Mouse (Mus musculus): ENCODE measurements around the gene Ftl1-ps1. TPM values are rescaled to one million over a fixed set of nuclear protein-coding genes. Genes with fewer than 3 reads are reported as not detected.

The Ftl1-ps1 gene
- 118 and 147 TPM in 2 replicates for polyA plus RNA-seq (2012; rRNA removed)

- no peak for DNase-seq (ENCODE audit: low spot score)
These were observed at the start of gene Ftl1-ps1 for GRCm38 (mm10) chr13:74399298-74399839. Gene Ftl1-ps1, plus strand, starts transcription at chr13:74399694.

- DNase-seq (ENCODE audit: low spot score) = no peak
These were observed 49.0 kb upstream of the Ftl1-ps1 start for GRCm38 (mm10) chr13:74350435-74350906.

DNA sequence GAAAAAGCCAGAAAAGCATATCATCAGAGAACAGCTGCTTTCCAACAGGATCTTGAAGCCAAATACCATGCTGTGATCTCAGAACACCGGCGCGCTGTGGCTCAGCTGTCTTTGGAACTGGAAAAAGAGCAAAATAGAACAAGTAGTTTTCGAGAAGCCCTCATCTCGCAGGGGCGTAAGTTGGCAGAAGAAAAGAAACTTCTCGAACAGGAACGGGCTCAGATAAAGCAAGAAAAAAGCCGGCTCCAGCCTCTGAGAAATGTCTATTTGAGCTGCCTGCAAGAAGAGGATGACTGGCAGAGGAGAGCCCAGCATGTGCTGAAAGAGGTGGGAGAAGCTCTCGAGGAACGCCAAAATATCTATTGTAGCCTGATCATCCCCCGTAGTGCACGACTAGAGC, 43.0 kb upstream of the Ftl1-ps1 start:
- no peak for DNase-seq (ENCODE audit: low spot score)

DNA sequence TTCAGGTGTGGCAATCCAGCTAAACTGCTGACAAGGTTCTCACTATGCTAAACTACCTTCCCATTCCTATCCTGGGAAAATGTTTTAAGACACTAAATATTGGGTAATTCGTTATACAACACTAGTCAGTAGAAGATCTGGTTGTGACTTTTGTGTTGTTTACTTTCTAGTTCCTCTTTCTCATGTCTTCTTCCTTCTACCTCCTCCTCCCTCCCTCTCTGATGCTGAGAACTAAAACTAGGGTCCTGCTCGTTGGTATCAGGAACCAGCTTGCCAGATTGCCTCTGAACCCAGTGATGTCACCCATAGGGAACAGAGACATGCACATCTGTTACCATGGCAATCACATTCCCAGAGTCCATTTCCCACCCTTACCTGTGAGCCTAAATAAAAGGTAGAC, 37.3 kb upstream of the Ftl1-ps1 start:
- DNase-seq (ENCODE audit: low spot score) = no peak

- DNase-seq (ENCODE audit: low spot score) = no peak
These were observed 36.2 kb upstream of the Ftl1-ps1 start for GRCm38 (mm10) chr13:74363176-74363858.

- no peak for DNase-seq (ENCODE audit: low spot score)
These were observed 35.6 kb upstream of the Ftl1-ps1 start, which contains the start of gene Lrrc14b for GRCm38 (mm10) chr13:74363859-74364235. Gene Lrrc14b, minus strand, starts transcription at chr13:74364005.

DNA sequence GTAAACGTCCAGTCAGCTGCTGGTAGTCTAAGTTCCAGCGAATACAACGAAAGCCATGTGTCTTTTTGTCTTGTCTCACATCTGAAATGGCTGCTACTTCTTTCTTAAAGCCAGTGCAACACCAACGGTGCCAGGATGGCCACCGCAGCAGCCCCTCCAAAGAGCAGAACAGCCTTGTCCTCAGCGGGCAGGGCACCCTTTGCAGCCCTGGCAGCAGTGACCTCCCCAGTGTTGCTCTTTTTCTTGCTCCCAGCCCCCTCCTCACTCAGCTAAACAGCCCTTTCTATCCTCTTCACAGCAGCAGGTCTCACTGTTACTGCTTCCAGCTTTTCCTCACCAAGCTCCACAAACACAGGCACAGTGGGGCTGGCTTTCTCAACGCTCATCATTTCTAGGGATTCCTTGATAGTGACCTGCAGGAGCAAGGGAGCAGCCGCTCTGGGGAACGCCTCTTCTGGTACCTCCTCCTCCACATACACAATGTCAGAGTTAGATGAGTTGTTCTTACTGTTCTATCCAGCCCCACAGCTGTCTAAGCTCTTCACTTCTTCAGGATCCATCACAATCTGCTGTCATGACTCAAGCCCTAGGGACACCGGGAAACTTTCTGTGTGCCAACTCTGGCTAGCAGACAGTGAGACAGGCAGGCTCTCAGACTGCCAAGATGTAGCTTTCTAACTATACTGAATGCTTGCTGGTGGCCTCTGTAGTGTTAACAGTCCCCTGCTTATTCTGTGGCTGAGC, 17.8 kb upstream of the Ftl1-ps1 start:
- no peak for DNase-seq (ENCODE audit: low spot score)

GRCm38 (mm10) chr13:74382289-74382688, 17.2 kb upstream of the Ftl1-ps1 start:
- DNase-seq (ENCODE audit: low spot score) = no peak

- no peak for DNase-seq (ENCODE audit: low spot score)
These were observed 9.8 kb upstream of the Ftl1-ps1 start for GRCm38 (mm10) chr13:74389730-74390129.

DNA sequence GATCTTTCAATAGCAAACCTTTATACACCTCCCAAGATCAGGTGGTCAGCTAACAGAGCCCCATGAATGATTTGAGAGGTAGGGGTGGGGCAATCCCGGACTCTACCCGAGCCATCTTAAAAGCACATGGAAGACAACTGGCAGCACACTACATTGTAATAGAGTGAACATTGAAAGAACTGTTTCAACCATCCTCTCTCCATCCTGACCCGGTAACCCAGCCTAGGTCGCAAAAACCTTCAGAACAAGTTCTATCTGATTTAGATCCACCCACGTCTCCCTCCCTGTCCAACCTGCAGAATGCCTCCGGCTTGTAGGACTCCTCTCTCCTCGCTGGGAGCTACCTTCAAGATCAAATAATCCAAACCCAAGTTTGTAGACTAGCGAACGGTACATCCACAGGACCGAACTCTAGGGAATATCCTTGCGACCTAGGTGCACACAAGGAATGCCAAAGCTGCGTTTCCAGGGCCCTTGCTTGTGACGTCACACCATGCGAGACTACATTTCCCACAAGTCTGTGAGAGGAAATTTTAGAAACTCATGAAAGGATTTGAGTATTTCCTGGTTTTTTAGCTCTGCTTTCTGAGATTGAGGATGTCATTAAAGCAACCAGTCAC, 9.0 kb upstream of the Ftl1-ps1 start, which contains the start of gene Zfp72:
Gene Zfp72, minus strand, starts transcription at position 466 of the 620 bp plus-strand sequence.
- DNase-seq (ENCODE audit: low spot score) = peak; percentile 29

DNA sequence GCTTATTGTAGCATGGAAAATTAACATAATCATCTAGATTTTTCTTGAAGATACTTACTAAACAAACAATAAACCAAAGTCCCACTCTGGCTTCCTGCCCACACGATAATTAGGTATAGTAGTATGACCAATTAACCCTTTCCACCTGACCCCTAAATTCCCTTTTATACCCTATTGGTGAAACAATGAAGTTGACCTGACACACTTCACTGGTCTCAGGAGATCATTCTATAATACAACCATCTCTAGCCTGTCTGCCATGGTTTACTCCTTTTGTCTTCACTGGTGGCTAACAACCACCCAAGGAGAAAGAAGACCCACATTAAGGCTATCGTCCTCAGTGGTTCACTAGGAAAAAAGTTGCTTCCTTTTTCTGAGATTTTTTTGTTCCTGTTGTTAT, 8.3 kb upstream of the Ftl1-ps1 start:
- DNase-seq (ENCODE audit: low spot score) = no peak

DNA sequence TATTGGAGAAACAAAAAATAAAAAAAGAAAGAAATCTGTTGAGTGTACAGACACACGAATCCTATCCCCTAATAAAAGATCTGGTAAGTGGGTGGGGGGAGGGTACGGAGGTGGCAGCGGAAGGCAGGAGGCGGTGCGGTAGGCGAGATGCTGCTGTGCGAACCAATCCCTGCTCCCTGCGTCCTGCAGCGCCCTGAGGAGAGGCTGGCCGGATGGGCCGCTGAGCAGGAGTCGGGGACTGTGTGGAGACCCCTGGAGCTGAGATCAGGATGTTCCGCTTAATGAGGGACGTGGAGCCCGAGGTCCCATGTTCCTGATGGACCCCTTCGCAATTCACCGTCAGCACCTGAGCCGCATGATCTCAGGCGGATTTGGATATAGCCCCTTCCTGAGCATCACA, 40.4 kb downstream of the Ftl1-ps1 start:
- DNase-seq (ENCODE audit: low spot score) = no peak

Other genes starting within 250 kb of the Ftl1-ps1 start
- 37.3 and 37.5 TPM in 2 replicates for gene Exoc3, start 191.0 kb upstream of the Ftl1-ps1 start, polyA plus RNA-seq (2012; rRNA removed)
- gene Ahrr, start 107.4 kb upstream of the Ftl1-ps1 start, polyA plus RNA-seq (2012; rRNA removed) = 5.1 and 7.6 TPM in 2 replicates
- 137 and 164 TPM in 2 replicates for gene Pdcd6, start 82.1 kb upstream of the Ftl1-ps1 start, polyA plus RNA-seq (2012; rRNA removed)
- 162 and 174 TPM in 2 replicates for gene Sdha, start 49.4 kb upstream of the Ftl1-ps1 start, polyA plus RNA-seq (2012; rRNA removed)
- gene Ccdc127, start 49.4 kb upstream of the Ftl1-ps1 start, polyA plus RNA-seq (2012; rRNA removed) = 22.0 and 29.8 TPM in 2 replicates
- 1.7 and 2.2 TPM in 2 replicates for gene Lrrc14b, start 35.7 kb upstream of the Ftl1-ps1 start, polyA plus RNA-seq (2012; rRNA removed)
- 1.5 TPM in 2 replicates for gene Zfp72, start 8.9 kb upstream of the Ftl1-ps1 start, polyA plus RNA-seq (2012; rRNA removed)
- 10.4 and 11.8 TPM in 2 replicates for gene Zfp825, start 94.3 kb downstream of the Ftl1-ps1 start, polyA plus RNA-seq (2012; rRNA removed)
- gene Erap1, start 239.9 kb downstream of the Ftl1-ps1 start, polyA plus RNA-seq (2012; rRNA removed) = 26.2 and 35.4 TPM in 2 replicates